Mouse (Mus musculus) c-Kit-positive CD71-negative TER-119-negative erythroid progenitor cells, embryonic 14.5 days (primary cell): ENCODE results near the gene E130114P18Rik.

ENCODE experiments used
- DNase-seq: peaks from one replicate; pipeline ENCODE4 v3.0.0-alpha.2; 2013; ENCODE audit warnings: low read depth

Gene E130114P18Rik

DNA sequence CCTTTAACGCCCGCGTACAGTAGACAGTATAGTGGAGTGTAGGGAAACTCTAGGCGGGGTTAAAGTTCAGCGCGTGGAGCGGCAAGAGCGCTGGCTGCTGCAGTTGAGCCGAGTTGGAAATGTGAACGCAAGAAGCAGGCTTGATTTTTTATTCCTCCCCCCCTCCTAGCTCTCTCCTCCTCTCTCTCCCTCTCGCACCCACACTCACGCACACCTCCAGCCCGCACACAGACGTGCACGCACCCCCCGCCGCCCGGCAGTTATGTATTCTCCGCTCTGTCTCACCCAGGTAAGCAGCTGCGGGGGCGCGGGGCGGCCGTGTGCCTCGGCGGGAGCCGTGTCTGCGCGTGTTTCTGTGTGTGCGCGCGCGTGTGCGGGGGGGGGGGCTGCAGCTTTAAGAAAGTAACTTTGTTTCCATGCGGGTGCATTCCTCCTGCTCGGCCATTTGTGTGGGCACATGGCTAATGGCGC lies at the start of gene E130114P18Rik:
Gene E130114P18Rik, minus strand, starts transcription at position 373 of the 471 bp plus-strand sequence.
- DNase-seq = no peak

DNA sequence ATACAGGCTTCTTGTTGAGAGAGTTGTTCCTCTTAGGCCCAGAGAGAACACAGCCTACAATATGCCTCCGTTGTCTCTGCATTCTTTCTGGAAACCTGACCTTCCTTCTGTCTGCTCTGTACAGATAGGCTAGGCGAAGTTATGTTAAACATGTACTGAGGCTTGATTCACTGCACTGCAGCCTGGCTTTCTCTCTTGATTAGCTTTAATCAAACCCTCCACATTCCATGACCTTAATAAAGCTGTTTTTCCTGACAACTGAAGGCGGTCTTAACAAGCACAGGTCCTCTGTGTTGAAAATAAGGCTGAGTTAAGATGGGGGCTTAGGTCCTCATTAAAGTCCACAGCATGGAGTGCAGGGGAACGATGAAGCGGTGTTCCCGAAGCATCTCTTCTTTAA lies 49.2 kb upstream of the E130114P18Rik start:
- no peak for DNase-seq

GRCm38 (mm10) chr4:97825841-97826240 lies 48.0 kb upstream of the E130114P18Rik start:
- DNase-seq = no peak

GRCm38 (mm10) chr4:97825432-97825831 lies 47.6 kb upstream of the E130114P18Rik start:
- DNase-seq = no peak

GRCm38 (mm10) chr4:97824451-97824850 lies 46.6 kb upstream of the E130114P18Rik start:
- no peak for DNase-seq

DNA sequence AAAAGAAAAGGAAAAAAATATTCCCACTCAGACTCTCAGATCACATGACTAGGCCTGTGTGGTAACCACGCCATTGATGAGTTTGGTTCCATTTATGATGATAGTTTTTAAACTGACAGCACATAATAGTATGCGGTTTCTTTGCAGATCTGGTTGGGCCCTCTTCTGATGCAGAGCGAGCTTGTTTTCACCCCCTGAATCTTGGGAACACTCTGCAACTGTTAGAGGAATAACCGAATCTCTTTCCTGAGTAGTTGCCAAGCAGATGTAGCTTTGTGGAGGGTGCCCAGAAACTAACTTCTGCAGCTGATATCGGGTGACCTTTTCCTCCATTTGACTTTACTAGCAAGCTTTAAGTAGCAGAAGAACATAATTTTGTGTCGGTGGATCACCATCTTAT lies 45.6 kb upstream of the E130114P18Rik start:
- no peak for DNase-seq

DNA sequence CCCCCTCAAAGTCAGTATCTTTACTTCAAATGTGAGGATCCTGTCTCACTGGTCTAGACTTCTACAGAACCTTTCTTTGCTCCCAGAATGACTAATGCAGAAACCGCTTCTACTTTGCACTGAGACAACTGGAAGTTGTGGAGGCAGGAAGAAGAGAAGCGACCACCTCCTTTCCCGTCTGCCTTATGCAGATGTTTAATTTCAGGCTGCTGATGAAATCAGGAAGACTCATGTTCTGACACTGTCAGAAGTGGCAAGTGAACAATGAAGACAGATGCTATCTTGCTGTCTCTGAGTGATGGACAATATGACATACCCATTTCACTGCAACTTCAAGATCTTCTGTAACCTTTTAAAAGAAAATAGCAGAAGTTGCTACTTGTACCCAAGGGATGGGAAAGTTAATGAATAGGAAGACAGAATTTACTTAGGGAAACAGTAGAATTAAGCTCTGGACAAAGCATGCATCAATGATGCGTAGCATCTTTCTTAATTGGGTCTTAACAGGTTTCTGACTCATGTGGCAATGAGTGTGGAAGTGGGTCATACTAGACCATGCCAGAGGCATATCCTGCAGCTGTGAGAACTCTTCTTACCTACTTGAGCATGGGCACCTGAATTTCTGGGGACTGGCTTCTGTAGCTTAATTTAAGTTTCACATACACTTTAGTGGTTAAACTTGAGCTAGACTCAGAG lies 43.8 kb upstream of the E130114P18Rik start:
- DNase-seq = no peak

DNA sequence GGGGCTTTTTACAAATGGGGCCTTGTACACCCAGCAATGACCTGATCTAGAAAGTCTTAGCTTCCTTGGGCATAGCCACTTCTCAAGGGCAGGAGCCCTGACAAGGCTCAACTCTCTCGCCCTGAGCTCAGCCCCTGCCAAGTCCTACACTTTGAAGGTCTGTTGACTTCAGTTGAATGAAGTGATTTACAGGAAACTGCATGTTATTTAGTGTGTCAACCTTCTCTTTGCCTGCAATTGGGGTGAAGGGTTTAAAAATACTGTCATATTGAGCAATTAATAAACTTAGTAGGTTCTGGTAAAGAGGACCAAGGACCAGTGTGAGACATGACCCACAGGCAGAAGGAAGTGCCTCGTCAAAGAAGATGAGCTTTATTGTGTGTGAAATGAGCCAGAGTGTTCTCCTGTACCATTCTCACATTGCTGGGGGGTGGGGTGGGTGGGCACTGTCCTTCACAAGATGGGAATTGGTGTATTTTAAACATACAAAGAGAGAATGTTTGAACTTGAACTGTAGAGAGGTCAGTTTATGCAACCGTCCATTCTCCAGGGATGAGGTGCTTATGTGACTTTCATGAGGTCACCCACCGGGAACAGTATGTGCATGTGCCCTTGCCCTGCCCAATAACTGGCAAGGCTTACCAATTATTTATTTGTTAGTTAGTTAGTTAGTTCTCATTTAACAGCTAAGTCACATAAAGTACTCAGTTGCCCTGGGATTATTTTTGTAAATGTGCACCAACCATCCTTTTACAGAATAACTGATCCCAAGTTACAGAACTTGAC lies 42.8 kb upstream of the E130114P18Rik start:
- no peak for DNase-seq

- DNase-seq = no peak
These were observed 41.2 kb upstream of the E130114P18Rik start for GRCm38 (mm10) chr4:97819101-97819500.

DNA sequence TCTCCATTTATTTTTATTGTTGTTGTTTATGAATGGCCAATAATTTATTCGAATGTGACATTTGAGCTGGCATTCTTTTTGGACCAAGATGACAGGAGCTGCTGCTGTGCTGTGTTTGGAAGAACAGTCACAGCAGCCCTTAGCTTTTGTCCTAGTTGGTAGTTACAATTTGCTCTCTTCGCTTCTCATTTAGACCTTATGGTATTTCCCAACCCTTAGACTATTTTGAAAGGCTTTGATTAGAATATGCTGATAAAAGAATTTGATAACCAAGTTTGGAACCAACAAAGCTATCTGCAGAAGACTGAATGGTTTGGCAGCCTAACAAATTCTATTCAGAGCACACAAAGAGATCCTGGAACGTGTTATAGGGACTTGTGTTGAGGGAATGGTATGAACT lies 40.6 kb upstream of the E130114P18Rik start:
- DNase-seq = no peak

DNA sequence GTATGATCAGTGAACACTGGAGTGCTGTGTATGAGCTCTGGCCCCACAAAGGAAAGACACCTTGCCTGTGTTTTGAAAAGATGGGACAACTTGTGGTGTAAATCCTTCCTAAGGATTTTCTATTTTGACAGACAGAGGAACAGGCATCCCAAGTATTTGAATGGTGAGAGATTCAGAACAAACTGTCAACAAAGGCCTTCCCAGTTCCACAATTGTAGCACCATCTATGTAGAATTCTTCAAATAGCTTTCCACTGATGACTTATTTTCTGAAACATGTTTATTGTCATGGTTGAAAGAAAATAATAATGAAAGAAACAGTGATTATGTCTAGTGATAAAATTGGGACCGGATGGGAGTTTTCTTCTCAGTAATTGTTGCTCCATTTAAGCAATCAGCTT lies 39.9 kb upstream of the E130114P18Rik start:
- no peak for DNase-seq

GRCm38 (mm10) chr4:97816753-97817152 lies 38.9 kb upstream of the E130114P18Rik start:
- DNase-seq = no peak

DNA sequence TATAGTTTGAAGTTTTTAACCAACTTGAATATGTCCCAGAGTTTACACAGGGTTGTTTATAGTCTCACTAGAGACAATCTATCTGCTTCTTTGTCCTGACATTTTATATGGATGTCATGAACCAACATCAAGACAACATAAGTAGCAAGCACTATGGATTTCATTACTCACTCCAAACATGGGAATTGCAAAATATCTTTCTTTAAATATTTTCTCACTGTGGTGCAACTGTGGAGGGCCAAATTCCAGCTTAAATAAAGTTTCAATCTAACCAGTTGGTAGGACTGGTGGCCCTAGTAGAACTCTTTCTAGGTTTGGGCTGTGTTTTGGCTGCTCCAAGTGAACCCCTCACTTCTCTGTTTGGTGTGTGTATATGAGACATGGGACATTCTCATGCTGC lies 38.1 kb upstream of the E130114P18Rik start:
- DNase-seq = no peak

DNA sequence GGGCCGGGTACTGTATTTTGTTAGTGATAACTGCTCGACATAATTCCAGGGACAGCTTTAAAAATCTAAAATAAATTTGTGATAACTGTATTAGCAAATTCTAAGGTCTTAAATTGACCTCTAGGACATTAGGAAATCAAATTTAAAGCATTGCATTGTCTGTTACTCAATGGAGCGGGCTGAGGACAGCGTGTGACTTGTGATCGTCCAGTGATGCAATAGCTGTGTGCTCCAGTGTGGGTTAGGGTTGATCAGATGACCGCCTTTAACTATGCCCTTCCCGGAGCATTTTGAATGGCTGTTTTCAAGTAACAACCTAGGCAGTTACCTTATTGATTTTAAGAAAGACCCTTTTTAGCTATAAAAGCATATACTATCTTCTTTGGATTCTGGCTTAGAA lies 36.6 kb upstream of the E130114P18Rik start:
- no peak for DNase-seq

DNA sequence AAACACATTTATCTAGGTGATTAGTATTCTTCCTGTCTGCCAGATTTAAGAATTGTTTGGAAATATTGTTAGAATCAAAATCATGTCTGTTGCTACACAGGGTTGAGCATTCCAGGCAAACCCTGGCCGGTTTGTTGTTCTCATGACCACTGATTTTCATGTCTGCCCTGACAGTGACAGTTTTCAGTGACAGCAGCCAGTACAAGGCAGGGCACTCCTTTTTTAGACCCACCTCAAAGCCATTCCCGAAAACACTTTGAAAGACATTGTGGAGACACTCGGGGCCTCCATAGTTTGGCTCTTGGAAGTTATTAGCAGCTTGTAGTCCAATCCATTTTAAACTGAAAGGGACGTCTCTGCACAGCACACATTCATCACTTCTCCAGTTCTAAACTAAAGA lies 36.1 kb upstream of the E130114P18Rik start:
- DNase-seq = no peak

DNA sequence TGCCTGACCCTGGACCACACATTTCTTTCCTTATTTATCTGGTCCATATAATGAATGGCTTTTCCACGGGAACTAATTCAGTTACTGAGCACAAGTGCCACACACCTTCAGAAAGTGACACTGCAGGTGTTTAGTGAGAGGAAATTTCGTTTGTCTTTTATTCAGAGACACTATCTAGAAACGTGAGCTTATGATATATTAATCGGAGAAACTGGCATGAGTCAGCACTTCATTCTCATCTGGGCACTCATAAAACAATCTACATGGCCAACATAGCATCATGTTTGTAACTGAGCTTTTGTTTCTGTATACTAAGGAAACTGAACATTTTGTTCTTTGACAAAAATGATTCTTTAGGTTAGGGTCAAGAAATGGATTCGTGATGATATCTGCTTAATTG lies 35.2 kb upstream of the E130114P18Rik start:
- no peak for DNase-seq

DNA sequence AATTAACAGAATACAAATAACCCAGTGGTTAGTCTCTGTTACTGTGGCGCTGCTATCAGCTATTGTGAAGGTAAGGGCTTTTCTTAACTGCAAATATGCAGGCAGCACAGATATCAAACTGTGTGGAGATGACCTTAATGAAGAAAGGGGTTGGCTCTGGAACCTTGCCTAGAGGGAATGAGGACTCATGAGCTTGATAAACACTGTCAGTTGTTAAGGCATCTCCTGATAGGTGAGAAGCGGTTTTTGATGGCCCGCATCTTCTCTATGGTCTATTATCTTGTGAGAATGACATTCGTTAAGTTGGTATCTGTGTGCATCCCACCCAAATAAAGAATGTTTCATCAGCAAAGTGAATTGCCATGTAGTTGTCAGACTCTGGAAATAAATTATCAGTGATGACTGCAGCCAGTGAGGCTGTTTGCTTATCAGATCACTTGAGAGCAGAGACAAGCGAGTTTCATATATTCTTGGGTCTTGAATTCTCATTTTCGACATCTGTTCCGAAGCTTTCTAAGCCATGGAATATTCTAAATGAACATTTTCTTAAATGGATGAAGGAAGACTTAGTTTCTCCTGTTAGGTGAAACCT lies 32.6 kb upstream of the E130114P18Rik start:
- DNase-seq = no peak

- no peak for DNase-seq
These were observed 31.9 kb upstream of the E130114P18Rik start for GRCm38 (mm10) chr4:97809582-97810295.

GRCm38 (mm10) chr4:97808885-97809284 lies 31.0 kb upstream of the E130114P18Rik start:
- no peak for DNase-seq

DNA sequence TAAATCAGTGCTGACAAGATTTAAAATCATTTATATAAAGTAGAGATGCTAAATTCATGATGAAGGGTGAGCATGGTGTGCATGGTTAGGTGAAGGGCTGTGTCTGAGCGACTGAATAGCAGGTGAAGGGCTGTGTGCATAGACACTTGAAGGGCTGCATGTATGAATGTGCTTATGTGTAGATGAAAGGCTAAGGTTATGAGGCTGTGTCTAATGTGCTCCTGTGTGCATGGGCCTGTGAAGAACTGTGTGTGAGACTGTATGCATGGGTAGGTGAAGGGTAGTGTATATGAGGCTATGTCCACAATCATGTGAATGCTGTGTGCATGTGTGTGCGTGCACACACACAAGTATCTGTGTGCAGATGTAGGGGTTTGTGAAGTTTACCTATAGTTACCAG lies 29.0 kb upstream of the E130114P18Rik start:
- DNase-seq = no peak

DNA sequence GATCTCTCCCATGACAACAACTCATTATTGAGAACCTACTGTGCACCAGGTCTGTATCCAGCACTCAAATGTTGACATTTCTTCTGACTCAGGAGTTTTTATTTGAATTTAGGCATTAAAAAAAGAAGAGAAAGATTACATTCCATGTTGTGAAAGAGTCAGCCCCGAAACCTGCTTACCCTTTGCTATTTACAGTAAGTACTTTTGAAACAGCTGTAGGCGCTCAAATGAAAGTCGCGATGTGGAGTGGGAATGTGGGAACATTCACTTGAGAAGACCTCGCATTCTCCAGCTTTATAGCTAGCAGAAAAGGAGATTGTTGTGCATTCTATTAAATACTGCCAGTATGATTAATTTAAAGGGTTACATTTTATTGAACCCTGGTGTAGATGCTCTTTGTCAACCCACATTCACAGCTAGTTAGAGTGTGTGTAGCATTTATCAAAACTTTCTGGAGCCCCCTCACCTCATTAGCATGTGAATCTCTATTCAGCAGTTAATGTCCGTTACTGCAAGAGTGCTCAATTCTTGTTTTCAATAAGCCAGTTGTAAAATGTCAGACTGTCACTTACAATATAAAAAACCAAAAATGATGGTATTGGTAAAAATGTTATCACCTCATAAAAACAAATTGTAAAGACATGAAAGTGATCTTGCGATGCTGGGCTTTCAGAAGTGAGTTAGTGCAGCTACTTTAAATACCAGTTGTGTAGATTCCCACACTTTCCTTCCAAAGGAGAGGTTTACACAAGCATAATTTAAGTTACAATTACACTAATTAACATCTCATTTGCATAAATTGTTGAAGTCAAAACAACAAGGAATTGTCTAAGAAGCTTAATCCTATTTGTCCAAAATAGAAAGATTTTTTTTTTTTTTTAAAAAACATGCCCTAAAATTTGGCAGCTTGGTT lies 28.3 kb upstream of the E130114P18Rik start:
- no peak for DNase-seq
